Mouse (Mus musculus) leukemia stem cell, adult 10-12 weeks (primary cell): ENCODE data around the gene Lasp1. TPM values are rescaled to one million over a fixed set of nuclear protein-coding genes. Genes with fewer than 3 reads are reported as not detected.

Source experiments
- polyA plus RNA-seq: library from polyadenylated mRNA; stranded (reverse); fragments of >175 nt; gene quantifications from 2 replicates; pipeline ENCODE4 v1.2.3, GENCODE M21; 2012; ENCODE audit warnings: low replicate concordance

Lasp1 gene
- 26.1 and 92.3 TPM in 2 replicates for polyA plus RNA-seq

DNA sequence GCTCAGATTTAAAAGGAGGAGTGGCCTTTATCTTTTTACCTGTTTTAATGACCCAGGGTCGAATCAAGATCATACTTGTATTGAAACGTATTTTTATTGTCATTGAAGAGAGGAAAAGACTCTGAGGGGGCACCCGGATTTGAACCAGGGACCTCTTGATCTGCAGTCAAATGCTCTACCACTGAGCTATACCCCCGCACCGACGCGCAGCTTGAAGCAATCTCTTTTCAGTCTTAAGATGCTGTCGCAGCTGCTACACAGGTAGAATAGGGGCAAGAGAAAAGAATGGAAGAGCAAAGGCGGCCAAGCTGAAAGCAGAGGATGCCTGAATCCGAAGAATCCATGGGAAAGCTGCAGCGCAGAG lies at the start of gene Lasp1:
Gene Lasp1, plus strand, starts transcription at position 219 of the 364 bp plus-strand sequence.

DNA sequence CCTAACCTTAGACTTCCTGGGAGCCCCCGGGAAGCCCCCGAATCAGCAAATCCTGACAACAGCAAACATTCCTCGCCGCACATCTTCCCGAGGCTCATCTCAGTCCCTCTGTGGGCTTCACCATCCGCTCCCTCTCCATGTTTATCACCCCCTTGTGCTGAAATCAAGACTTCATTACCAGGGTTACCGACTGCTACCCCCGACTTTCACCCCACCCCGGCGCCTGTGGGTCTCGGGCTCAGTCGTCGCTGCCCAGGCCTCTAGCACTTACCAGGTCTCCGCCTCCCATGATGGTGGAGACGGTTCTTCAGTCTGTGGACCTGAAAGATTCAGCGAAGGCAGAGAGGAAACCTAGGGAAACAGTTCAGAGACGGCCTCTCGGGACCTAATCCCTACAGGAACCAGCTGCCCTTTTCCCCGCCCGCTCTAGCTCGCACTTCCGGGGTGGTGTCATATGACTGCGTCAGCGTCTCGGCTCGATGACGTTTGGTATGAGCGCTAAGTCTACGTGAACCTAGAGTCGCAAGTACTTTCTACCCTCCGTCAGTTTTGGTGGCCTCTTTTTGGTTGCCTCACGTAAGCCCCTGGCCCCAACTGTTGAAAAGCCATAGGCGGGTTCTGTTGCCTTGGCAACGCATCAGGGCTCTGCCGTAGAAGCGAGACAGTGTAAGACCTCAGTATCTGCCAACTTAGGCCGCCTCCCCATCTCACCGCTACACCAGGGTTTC lies 32.5 kb upstream of the Lasp1 start, which contains the start of gene Cwc25:
Gene Cwc25, minus strand, starts transcription at position 403 of the 728 bp plus-strand sequence.

DNA sequence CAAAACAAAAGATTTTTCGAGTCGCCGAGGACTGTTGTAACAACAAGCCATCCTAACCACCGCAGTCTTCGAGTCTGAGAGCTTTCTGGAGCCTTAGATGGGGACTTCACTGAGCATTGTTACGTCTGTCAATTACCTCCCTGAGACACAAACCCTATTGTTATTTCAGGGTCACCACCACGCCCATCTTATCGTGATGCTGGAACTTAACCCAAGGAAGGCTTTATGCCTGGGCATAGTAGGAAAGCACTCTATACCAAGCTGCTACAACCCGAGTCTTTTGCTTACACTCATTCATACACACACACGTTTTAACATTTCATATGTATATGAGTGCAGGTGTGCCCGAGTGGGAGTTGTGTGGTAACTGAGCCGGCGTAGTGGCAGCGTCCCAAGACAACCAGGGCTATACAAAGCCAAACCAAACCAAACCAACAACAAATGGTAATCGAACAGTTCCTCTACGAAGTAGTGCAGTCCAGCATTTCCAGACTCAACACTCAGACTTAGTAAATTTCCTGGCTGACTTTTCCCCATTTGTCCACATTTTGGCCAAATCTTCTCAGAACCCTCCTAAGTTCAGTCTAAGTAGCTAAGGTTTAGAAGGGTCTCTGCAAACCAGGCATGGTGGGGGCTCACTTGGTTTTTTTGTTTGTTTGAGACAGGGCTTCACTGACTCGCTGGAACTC lies 22.8 kb upstream of the Lasp1 start, which contains the start of gene 1700001P01Rik:
Gene 1700001P01Rik, minus strand, starts transcription at position 111 of the 689 bp plus-strand sequence.

DNA sequence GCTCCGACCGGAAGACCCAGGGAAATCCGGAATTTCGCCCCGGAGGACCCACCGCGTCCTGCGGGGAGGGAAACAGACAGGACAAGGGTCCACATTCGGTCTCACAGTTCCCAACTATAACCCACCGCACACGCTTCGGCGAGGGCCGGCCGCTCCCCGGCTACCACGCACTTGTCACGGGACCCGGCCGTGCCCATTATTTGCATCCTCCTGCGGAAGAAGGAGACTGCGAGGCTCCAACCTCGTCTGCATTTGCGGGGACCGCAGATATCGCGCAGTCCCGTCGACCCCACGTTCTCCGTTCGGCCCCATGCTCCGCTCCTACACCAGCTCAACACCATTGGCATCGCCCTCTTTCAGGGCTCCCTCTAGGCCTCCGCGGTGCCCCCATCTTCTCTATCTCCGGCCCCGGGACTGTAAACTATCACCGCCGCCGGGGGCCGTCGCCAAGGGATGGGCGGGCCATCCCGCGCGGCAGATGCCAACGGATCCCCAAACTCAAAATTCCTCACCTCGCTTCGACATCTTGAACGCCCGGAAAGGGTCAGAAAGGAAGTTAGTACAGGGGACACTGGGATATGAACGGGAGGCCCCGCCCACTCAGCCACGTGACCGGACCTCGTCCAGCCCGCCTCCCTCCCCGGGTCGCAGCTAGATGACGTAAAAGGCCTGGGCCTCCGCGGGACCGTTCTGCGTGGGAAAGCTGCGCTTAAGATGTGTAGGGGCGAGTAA lies 16.8 kb upstream of the Lasp1 start, which contains the start of gene Rpl23:
Gene Rpl23, minus strand, starts transcription at position 606 of the 732 bp plus-strand sequence.

DNA sequence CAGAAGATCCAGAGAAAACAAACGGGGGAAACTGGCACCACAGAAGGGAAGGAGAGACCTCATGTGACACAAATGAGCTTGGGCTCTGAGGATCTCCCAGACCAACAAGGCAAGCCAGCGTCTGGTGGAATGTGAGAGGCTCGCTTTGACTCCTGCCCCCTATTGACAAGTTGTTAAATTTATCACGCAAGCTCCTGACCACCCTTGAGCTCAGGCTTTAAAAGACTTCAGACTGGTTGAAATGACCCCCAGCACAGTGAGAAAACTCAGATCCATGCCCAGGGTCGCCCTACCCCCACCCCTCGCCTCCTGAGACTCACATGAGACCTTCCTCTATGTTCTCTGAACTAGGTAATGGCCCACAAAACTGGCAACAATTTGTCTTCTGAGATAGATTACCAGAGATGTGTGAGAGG lies 41.7 kb downstream of the Lasp1 start, which contains the start of gene B230217C12Rik:
Gene B230217C12Rik, plus strand, starts transcription at position 242 of the 416 bp plus-strand sequence.

DNA sequence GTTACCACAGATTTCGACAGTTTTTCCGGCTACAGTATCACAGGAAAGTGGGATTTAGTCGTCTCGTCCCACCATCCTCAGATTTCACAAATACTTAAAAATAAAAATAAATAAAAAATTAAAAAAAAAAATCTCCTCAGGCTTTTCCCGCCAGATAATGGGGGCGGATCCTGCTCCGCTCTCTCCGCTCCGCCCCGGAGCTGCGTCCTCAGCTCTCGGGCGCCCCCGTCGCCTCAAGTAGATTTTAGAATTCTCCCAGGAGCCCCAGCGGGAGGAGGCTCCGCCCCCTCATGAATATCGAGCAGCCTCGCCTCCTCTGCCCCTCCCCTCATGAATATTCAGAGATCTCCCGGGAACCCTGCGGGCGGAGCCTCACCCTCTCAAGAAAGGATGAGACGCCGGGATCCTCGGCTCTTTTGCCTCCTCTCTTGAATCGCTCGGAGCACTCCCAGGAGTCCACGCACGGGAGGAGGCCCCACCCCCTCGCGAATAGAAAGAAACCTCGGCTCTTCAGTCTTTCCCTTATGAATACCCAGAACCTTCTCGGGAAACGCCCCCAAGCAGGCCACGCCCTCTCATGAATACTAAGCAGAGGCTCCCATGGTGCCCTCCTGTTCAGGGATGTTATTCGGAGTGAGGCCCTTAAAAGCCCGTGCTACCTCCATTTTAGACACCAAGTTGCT lies 85.3 kb downstream of the Lasp1 start, which contains the start of gene Fbxo47:
Gene Fbxo47, minus strand, starts transcription at position 237 of the 683 bp plus-strand sequence.

Other genes with a start within 250 kb of the Lasp1 start
- 0.05 and 0.17 TPM in 2 replicates for gene Srcin1, start 222.8 kb upstream of the Lasp1 start, polyA plus RNA-seq
- gene Epop, start 169.3 kb upstream of the Lasp1 start, polyA plus RNA-seq, result 14.7 and 27.2 TPM in 2 replicates
- 51.6 and 57.1 TPM in 2 replicates for gene Mllt6, start 135.6 kb upstream of the Lasp1 start, polyA plus RNA-seq
- gene Cisd3, start 113.2 kb upstream of the Lasp1 start, polyA plus RNA-seq, result 1.3 TPM in 1 of 2 replicates, not detected in the other
- gene Pcgf2, start 98.5 kb upstream of the Lasp1 start, polyA plus RNA-seq, result 11.3 and 21.5 TPM in 2 replicates
- 19.4 and 136 TPM in 2 replicates for gene Psmb3, start 95.6 kb upstream of the Lasp1 start, polyA plus RNA-seq
- gene Pip4k2b, start 54.3 kb upstream of the Lasp1 start, polyA plus RNA-seq, result 22.9 and 26.5 TPM in 2 replicates
- 9.5 and 15.2 TPM in 2 replicates for gene Cwc25, start 32.4 kb upstream of the Lasp1 start, polyA plus RNA-seq
- gene 1700001P01Rik, start 23.1 kb upstream of the Lasp1 start, polyA plus RNA-seq, result 1.4 TPM in 1 of 2 replicates, not detected in the other
- 28.5 and 58.3 TPM in 2 replicates for gene Rpl23, start 16.6 kb upstream of the Lasp1 start, polyA plus RNA-seq
- gene B230217C12Rik, start 41.8 kb downstream of the Lasp1 start, polyA plus RNA-seq, result 0.34 TPM in 1 of 2 replicates, not detected in the other
- gene Fbxo47, start 85.2 kb downstream of the Lasp1 start, polyA plus RNA-seq, result not detected in 2 replicates
- gene Plxdc1, start 187.4 kb downstream of the Lasp1 start, polyA plus RNA-seq, result 1.2 and 1.7 TPM in 2 replicates
- 2.2 and 3.6 TPM in 2 replicates for gene Arl5c, start 197.2 kb downstream of the Lasp1 start, polyA plus RNA-seq
- gene Cacnb1, start 224.0 kb downstream of the Lasp1 start, polyA plus RNA-seq, result 2.1 and 2.2 TPM in 2 replicates
- 412 and 530 TPM in 2 replicates for gene Rpl19, start 227.7 kb downstream of the Lasp1 start, polyA plus RNA-seq